Mouse (Mus musculus) MEL (cell line): Measurements from ENCODE around the gene Fgfr3. TPM values are rescaled to one million over a fixed set of nuclear protein-coding genes. Genes with fewer than 3 reads are reported as not detected.
A peak's percentile ranks its signal among the peaks of the same experiment; 100 is the strongest.

Experiments
- DNase-seq: peaks from one replicate; pipeline ENCODE4 v3.0.0; 2011; ENCODE audit warnings: low read depth, low spot score
- H3K27ac ChIP-seq: 2 replicates; pipeline ENCODE4 v1.5.1; 2012; ENCODE audit warnings: low read depth, mild to moderate bottlenecking, control low read depth, low read length, moderate library complexity; ENCODE audit not compliant: control insufficient read depth
- H3K27me3 ChIP-seq, 2 experiments: fragments of 150-350 bp in 1 of 2; sonication (generic) in 1 of 2; 2 replicates each; pipeline ENCODE4 v1.6.1; 2012; ENCODE audit warnings: low read length in 2 of 2, mild to moderate bottlenecking in 2 of 2, improper control_type of control experiment in 1 of 2, moderate library complexity in 1 of 2; ENCODE audit not compliant: insufficient read depth in 2 of 2, control insufficient read depth in 1 of 2
- H3K36me3 ChIP-seq, 2 experiments: 2 replicates each; pipeline ENCODE4 v1.6.1; 2012 to 2014; ENCODE audit warnings: low read length in 2 of 2, improper control_type of control experiment in 1 of 2, inconsistent platforms in 1 of 2, mild to moderate bottlenecking in 1 of 2; ENCODE audit not compliant: insufficient read depth in 2 of 2, control insufficient read depth in 1 of 2
- H3K4me1 ChIP-seq, 2 experiments: fragments of 150-350 bp in 1 of 2; sonication (generic) in 1 of 2; 2 replicates each; pipeline ENCODE4 v1.6.1; 2012; ENCODE audit warnings: low read length in 2 of 2, improper control_type of control experiment in 1 of 2, mild to moderate bottlenecking in 1 of 2; ENCODE audit not compliant: insufficient read depth in 2 of 2, control insufficient read depth in 1 of 2
- H3K4me3 ChIP-seq, 2 experiments: fragments of 150-350 bp in 1 of 2; sonication (generic) in 1 of 2; 2 replicates each; pipeline ENCODE4 v1.5.1; 2012; ENCODE audit warnings: low read depth in 2 of 2, low read length in 2 of 2, mild to moderate bottlenecking in 2 of 2, moderate library complexity in 2 of 2, control low read depth in 1 of 2, improper control_type of control experiment in 1 of 2; ENCODE audit not compliant: control insufficient read depth in 1 of 2, insufficient read depth in 1 of 2
- H3K79me2 ChIP-seq: 2 replicates; pipeline ENCODE4 v1.6.1; 2012; ENCODE audit warnings: mild to moderate bottlenecking, low read length, moderate library complexity; ENCODE audit not compliant: control insufficient read depth, poor library complexity, insufficient read depth
- H3K9ac ChIP-seq: 2 replicates; pipeline ENCODE4 v1.6.1; 2012; ENCODE audit warnings: low read depth, mild to moderate bottlenecking, control low read depth, low read length, moderate library complexity; ENCODE audit not compliant: control insufficient read depth, poor library complexity, severe bottlenecking
- H3K9me3 ChIP-seq: fragments of 150-350 bp; sonication (generic); replicated peaks from 2 replicates; pipeline ENCODE4 v1.6.1; 2012; ENCODE audit warnings: mild to moderate bottlenecking, low read length, improper control_type of control experiment, moderate library complexity; ENCODE audit not compliant: insufficient read depth
- BHLHE40 ChIP-seq: IDR thresholded peaks from 2 replicates; pipeline ENCODE4 v1.6.1; 2012; ENCODE audit warnings: low read depth, mild to moderate bottlenecking, inconsistent platforms, low read length, improper control_type of control experiment, borderline replicate concordance
- CHD1 ChIP-seq: IDR thresholded peaks from 2 replicates; pipeline ENCODE4 v1.6.1; 2012; ENCODE audit warnings: low read depth, mild to moderate bottlenecking, inconsistent platforms, low read length, improper control_type of control experiment
- CHD2 ChIP-seq: IDR thresholded peaks from 2 replicates; pipeline ENCODE4 v1.6.1; 2011; ENCODE audit warnings: low read length, improper control_type of control experiment
- CTCF ChIP-seq, 3 experiments: IDR thresholded peaks in 2 of 3; conservative IDR thresholded peaks in 1 of 3; 2 replicates each; pipeline ENCODE4 v1.5.1; 2011 to 2012; ENCODE audit warnings: low read length in 3 of 3, low read depth in 2 of 3, mild to moderate bottlenecking in 2 of 3, improper control_type of control experiment in 1 of 3, inconsistent platforms in 1 of 3, mixed read lengths in 1 of 3, moderate library complexity in 1 of 3; ENCODE audit not compliant: control insufficient read depth in 1 of 3, insufficient read depth in 1 of 3, poor library complexity in 1 of 3, severe bottlenecking in 1 of 3
- E2F4 ChIP-seq: IDR thresholded peaks from 2 replicates; pipeline ENCODE4 v1.6.1; 2011; ENCODE audit warnings: low read depth, low read length, improper control_type of control experiment, borderline replicate concordance
- ELF1 ChIP-seq: IDR thresholded peaks from 2 replicates; pipeline ENCODE4 v1.6.1; 2014; ENCODE audit warnings: low read depth, mild to moderate bottlenecking, inconsistent platforms, low read length, improper control_type of control experiment, moderate library complexity
- EP300 ChIP-seq, 2 experiments: IDR thresholded peaks; 2 replicates each; pipeline ENCODE4 v1.6.1; 2011; ENCODE audit warnings: improper control_type of control experiment in 2 of 2, low read length in 2 of 2, low read depth in 1 of 2, mild to moderate bottlenecking in 1 of 2
- ETS1 ChIP-seq: IDR thresholded peaks from 2 replicates; pipeline ENCODE4 v1.6.1; 2012; ENCODE audit warnings: low read depth, mild to moderate bottlenecking, inconsistent platforms, low read length, improper control_type of control experiment, moderate library complexity
- GABPA ChIP-seq: IDR thresholded peaks from 2 replicates; pipeline ENCODE4 v1.6.1; 2012; ENCODE audit warnings: low read depth, mild to moderate bottlenecking, inconsistent platforms, low read length, improper control_type of control experiment, moderate library complexity
- GATA1 ChIP-seq: IDR thresholded peaks from 2 replicates; pipeline ENCODE4 v1.6.1; 2011; ENCODE audit warnings: low read depth, low read length, improper control_type of control experiment
- HCFC1 ChIP-seq: IDR thresholded peaks from 2 replicates; pipeline ENCODE4 v1.6.1; 2012; ENCODE audit warnings: low read depth, mild to moderate bottlenecking, inconsistent platforms, low read length, improper control_type of control experiment, moderate library complexity
- JUND ChIP-seq: IDR thresholded peaks from 2 replicates; pipeline ENCODE4 v1.6.1; 2011; ENCODE audit warnings: low read depth, mild to moderate bottlenecking, improper control_type of control experiment, low read length
- KAT2A ChIP-seq: conservative IDR thresholded peaks from 2 replicates; pipeline ENCODE4 v1.6.1; 2012; ENCODE audit warnings: low read depth, low read length, improper control_type of control experiment, inconsistent platforms
- MAFK ChIP-seq: IDR thresholded peaks from 2 replicates; pipeline ENCODE4 v1.6.1; 2011; ENCODE audit warnings: low read depth, mild to moderate bottlenecking, low read length, improper control_type of control experiment, borderline replicate concordance
- MAX ChIP-seq: IDR thresholded peaks from 2 replicates; pipeline ENCODE4 v1.6.1; 2011; ENCODE audit warnings: low read length, improper control_type of control experiment
- MAZ ChIP-seq: IDR thresholded peaks from 2 replicates; pipeline ENCODE4 v1.6.1; 2012; ENCODE audit warnings: low read depth, mild to moderate bottlenecking, inconsistent platforms, low read length, improper control_type of control experiment
- MEF2A ChIP-seq: IDR thresholded peaks from 2 replicates; pipeline ENCODE4 v1.6.1; 2014; ENCODE audit warnings: low read depth, mild to moderate bottlenecking, inconsistent platforms, low read length, improper control_type of control experiment; ENCODE audit not compliant: poor library complexity, insufficient replicate concordance, severe bottlenecking; ENCODE audit errors: extremely low read depth
- MXI1 ChIP-seq: IDR thresholded peaks from 2 replicates; pipeline ENCODE4 v1.6.1; 2011; ENCODE audit warnings: mild to moderate bottlenecking, low read depth, low read length, improper control_type of control experiment
- MYB ChIP-seq: IDR thresholded peaks from 2 replicates; pipeline ENCODE4 v1.6.1; 2011; ENCODE audit warnings: mild to moderate bottlenecking, low read depth, low read length, improper control_type of control experiment
- MYC ChIP-seq: IDR thresholded peaks from 2 replicates; pipeline ENCODE4 v1.6.1; 2011; ENCODE audit warnings: low read depth, mild to moderate bottlenecking, low read length, improper control_type of control experiment, moderate library complexity
- NELFE ChIP-seq: IDR thresholded peaks from 2 replicates; pipeline ENCODE4 v1.6.1; 2011; ENCODE audit warnings: low read depth, low read length, improper control_type of control experiment
- NRF1 ChIP-seq: IDR thresholded peaks from 2 replicates; pipeline ENCODE4 v1.6.1; 2014; ENCODE audit warnings: low read depth, mild to moderate bottlenecking, inconsistent platforms, low read length, improper control_type of control experiment, moderate library complexity; ENCODE audit not compliant: poor library complexity, insufficient read depth, severe bottlenecking
- POLR2A ChIP-seq, 2 experiments: IDR thresholded peaks; 2 replicates each; pipeline ENCODE4 v1.6.1; 2011 to 2012; ENCODE audit warnings: low read length in 2 of 2, mild to moderate bottlenecking in 2 of 2, control low read depth in 1 of 2, improper control_type of control experiment in 1 of 2, low read depth in 1 of 2, moderate library complexity in 1 of 2; ENCODE audit not compliant: control insufficient read depth in 1 of 2, insufficient read depth in 1 of 2, poor library complexity in 1 of 2
- POLR2AphosphoS2 ChIP-seq: IDR thresholded peaks from 2 replicates; pipeline ENCODE4 v1.6.1; 2011; ENCODE audit warnings: low read length, improper control_type of control experiment
- POLR2AphosphoS5 ChIP-seq: IDR thresholded peaks from 2 replicates; pipeline ENCODE4 v1.6.1; 2012; ENCODE audit warnings: low read depth, borderline replicate concordance, mild to moderate bottlenecking, inconsistent platforms, low read length, moderate library complexity, mixed read lengths
- RAD21 ChIP-seq: IDR thresholded peaks from 2 replicates; pipeline ENCODE4 v1.6.1; 2011; ENCODE audit warnings: mild to moderate bottlenecking, low read depth, low read length, improper control_type of control experiment
- RCOR1 ChIP-seq: IDR thresholded peaks from 2 replicates; pipeline ENCODE4 v1.6.1; 2012; ENCODE audit warnings: low read depth, mild to moderate bottlenecking, inconsistent platforms, low read length, improper control_type of control experiment
- SMC3 ChIP-seq: IDR thresholded peaks from 2 replicates; pipeline ENCODE4 v1.6.1; 2011; ENCODE audit warnings: low read depth, low read length, improper control_type of control experiment
- TAL1 ChIP-seq: IDR thresholded peaks from 2 replicates; pipeline ENCODE4 v1.6.1; 2012; ENCODE audit warnings: mild to moderate bottlenecking, inconsistent platforms, low read length, moderate library complexity, mixed read lengths
- TBP ChIP-seq: IDR thresholded peaks from 2 replicates; pipeline ENCODE4 v1.8.0; 2011; ENCODE audit warnings: low read depth, low read length, improper control_type of control experiment
- TCF12 ChIP-seq: IDR thresholded peaks from 2 replicates; pipeline ENCODE4 v1.6.1; 2014; ENCODE audit warnings: low read depth, mild to moderate bottlenecking, inconsistent platforms, low read length, improper control_type of control experiment, moderate library complexity
- UBTF ChIP-seq: IDR thresholded peaks from 2 replicates; pipeline ENCODE4 v1.6.1; 2012; ENCODE audit warnings: low read depth, mild to moderate bottlenecking, inconsistent platforms, low read length, improper control_type of control experiment, moderate library complexity, borderline replicate concordance; ENCODE audit not compliant: insufficient read depth
- USF1 ChIP-seq: IDR thresholded peaks from 2 replicates; pipeline ENCODE4 v1.6.1; 2014; ENCODE audit warnings: low read depth, mild to moderate bottlenecking, inconsistent platforms, low read length, improper control_type of control experiment, moderate library complexity
- USF2 ChIP-seq, 2 experiments: IDR thresholded peaks; 2 replicates each; pipeline ENCODE4 v1.6.1; 2011 to 2012; ENCODE audit warnings: improper control_type of control experiment in 2 of 2, low read length in 2 of 2, borderline replicate concordance in 1 of 2, inconsistent platforms in 1 of 2, low read depth in 1 of 2, mild to moderate bottlenecking in 1 of 2; ENCODE audit not compliant: insufficient read depth in 1 of 2
- ZC3H11A ChIP-seq: IDR thresholded peaks from 2 replicates; pipeline ENCODE4 v1.6.1; 2012; ENCODE audit warnings: low read depth, mild to moderate bottlenecking, inconsistent platforms, low read length, improper control_type of control experiment
- ZKSCAN1 ChIP-seq: IDR thresholded peaks from 2 replicates; pipeline ENCODE4 v1.6.1; 2012; ENCODE audit warnings: low read depth, mild to moderate bottlenecking, inconsistent platforms, low read length, improper control_type of control experiment, moderate library complexity
- ZMIZ1 ChIP-seq: IDR thresholded peaks from 2 replicates; pipeline ENCODE4 v1.6.1; 2012; ENCODE audit warnings: low read depth, mild to moderate bottlenecking, inconsistent platforms, low read length, improper control_type of control experiment, moderate library complexity
- ZNF384 ChIP-seq: IDR thresholded peaks from 2 replicates; pipeline ENCODE4 v1.6.1; 2012; ENCODE audit warnings: low read depth, mild to moderate bottlenecking, inconsistent platforms, low read length, improper control_type of control experiment
- polyA plus RNA-seq, 2 experiments: library from polyadenylated mRNA; stranded (reverse) in 1 of 2; unstranded in 1 of 2; fragments of >175 nt in 1 of 2; fragments of >200 nt in 1 of 2; gene quantifications; 2 replicates each; pipeline versions ENCODE4 v1.2.1 to v1.2.4; 2012; ENCODE audit warnings: low replicate concordance in 2 of 2, low read depth in 1 of 2; ENCODE audit not compliant: insufficient read length in 2 of 2, insufficient read depth in 1 of 2, missing spikeins in 1 of 2
- total RNA-seq: library from RNA; depleted of rRNA; stranded (reverse); fragments of 300-350 nt; gene quantifications from 2 replicates; pipeline ENCODE4 v1.2.3, GENCODE M21; 2012

The Fgfr3 gene
- total and polyA plus RNA-seq, 3 experiments: 6.0 to 10.2 TPM; not detected in 1

DNA sequence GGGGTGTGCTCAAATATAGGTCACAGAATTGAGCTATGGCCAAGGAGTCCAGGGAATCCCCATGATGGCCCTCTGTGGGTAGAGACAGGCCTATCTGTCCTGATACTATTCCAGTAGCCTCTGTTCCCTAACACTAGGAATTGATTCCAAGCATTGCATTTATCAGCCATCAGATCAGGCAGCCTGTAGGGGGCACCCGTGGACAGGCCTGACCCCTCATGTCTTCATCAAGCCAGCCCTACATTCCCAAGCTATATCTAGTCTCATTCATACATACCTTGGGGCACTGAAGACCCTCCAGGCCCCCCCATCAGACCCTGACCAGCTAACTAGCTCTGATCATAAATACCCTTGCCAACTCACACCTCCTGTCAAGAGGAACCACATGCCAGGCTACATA is 45.5 kb upstream of the Fgfr3 start:
- peak; percentile 68 for DNase-seq
- TF ChIP-seq MYC: no peak
- no peak for TF ChIP-seq HCFC1
- no peak for TF ChIP-seq UBTF
- TF ChIP-seq USF1: no peak
- TF ChIP-seq CHD2: no peak
- TF ChIP-seq MAZ: 0 out of 2 replicates have a peak, but pooled peaks have one; percentile 52
- no peak for TF ChIP-seq ETS1
- no peak for TF ChIP-seq TBP
- TF ChIP-seq E2F4: no peak
- peak; percentile 67 for TF ChIP-seq SMC3
- TF ChIP-seq POLR2A (IDR thresholded peaks at IDR 0.05; ENCODE audit: control insufficient read depth in 1 of 2, insufficient read depth in 1 of 2, low read depth in 1 of 2, low read length in 2 of 2, poor library complexity in 1 of 2): no peak
- no peak for TF ChIP-seq GABPA
- no peak for TF ChIP-seq ZKSCAN1
- no peak for TF ChIP-seq JUND
- TF ChIP-seq EP300 (IDR thresholded peaks at IDR 0.05; ENCODE audit: low read depth in 1 of 2, low read length in 2 of 2): no peak
- TF ChIP-seq MYB: no peak
- TF ChIP-seq MEF2A: no peak
- TF ChIP-seq NRF1: no peak
- TF ChIP-seq NELFE: no peak; the same call in 1 of the 2 replicates
- TF ChIP-seq BHLHE40: no peak
- no peak for TF ChIP-seq TAL1
- no peak for TF ChIP-seq CHD1
- no peak; the same call in 1 of the 2 replicates for TF ChIP-seq POLR2AphosphoS2
- no peak for TF ChIP-seq KAT2A
- TF ChIP-seq ZC3H11A: peak; percentile 49
- peak; percentile 71 for TF ChIP-seq RAD21
- no peak for TF ChIP-seq RCOR1
- peak; percentile 32; the same call in 1 of the 2 replicates for TF ChIP-seq GATA1
- no peak for TF ChIP-seq ZMIZ1
- TF ChIP-seq MXI1: 0 out of 2 replicates have a peak, but pooled peaks have one; percentile 26
- no peak for TF ChIP-seq POLR2AphosphoS5
- TF ChIP-seq USF2 (IDR thresholded peaks at IDR 0.05; ENCODE audit: borderline replicate concordance in 1 of 2, insufficient read depth in 1 of 2, low read depth in 1 of 2, low read length in 2 of 2): no peak
- TF ChIP-seq MAX: no peak
- TF ChIP-seq ZNF384: no peak
- no peak for TF ChIP-seq TCF12
- no peak for TF ChIP-seq MAFK
- TF ChIP-seq ELF1: no peak
- peak; percentile 81 to 90 (median 87) for TF ChIP-seq CTCF (IDR thresholded peaks at IDR 0.05 in 2 of 3, conservative IDR thresholded peaks at IDR 0.05 in 1 of 3; ENCODE audit: control insufficient read depth in 1 of 3, insufficient read depth in 1 of 3, low read depth in 2 of 3, low read length in 3 of 3, poor library complexity in 1 of 3, severe bottlenecking in 1 of 3)

More for the DNA sequence above, 45.5 kb upstream of the Fgfr3 start:
- H3K27me3 ChIP-seq: no peaks in the 10 kb centered on the region
- no peaks in the 10 kb centered on the region for H3K79me2 ChIP-seq
- H3K4me3 ChIP-seq: no peak overlapping the region
- H3K4me1 ChIP-seq: peaks cover 3 to 11% of the 10 kb centered on the region in 2 experiments
- H3K36me3 ChIP-seq: peaks cover 7 to 15% of the 10 kb centered on the region in 2 experiments
- H3K9me3 ChIP-seq: no peaks in the 10 kb centered on the region
- no peak overlapping the region for H3K9ac ChIP-seq
- H3K27ac ChIP-seq: no peak overlapping the region
